Mouse (Mus musculus) stomach, embryonic 14.5 days (tissue): ENCODE results near the gene Styx. TPM values are rescaled to one million over a fixed set of nuclear protein-coding genes. Genes with fewer than 3 reads are reported as not detected.

Experiments
- ATAC-seq: fragments of 200-750 bp; cut with Nextera tagmentation; 2 replicates; pipeline ENCODE4 v1.8.0; 2017; ENCODE audit warnings: low read depth, moderate TSS enrichment; ENCODE audit not compliant: insufficient number of reproducible peaks, insufficient read depth, low FRiP score
- H3K27ac ChIP-seq: fragments of 300-500 bp; sonication (generic); 2 replicates; pipeline ENCODE4 v1.5.1; 2014; ENCODE audit warnings: mild to moderate bottlenecking, low read length, moderate library complexity, mixed read lengths
- H3K27me3 ChIP-seq: fragments of 300-500 bp; sonication (generic); 2 replicates; pipeline ENCODE4 v1.6.1; 2014; ENCODE audit warnings: low read length, control low read depth, mixed read lengths; ENCODE audit not compliant: control insufficient read depth, insufficient read depth
- H3K36me3 ChIP-seq: fragments of 300-500 bp; sonication (generic); 2 replicates; pipeline ENCODE4 v1.6.1; 2014; ENCODE audit warnings: mild to moderate bottlenecking, control low read depth, low read length, moderate library complexity, mixed read lengths; ENCODE audit not compliant: control insufficient read depth, insufficient read depth
- H3K4me1 ChIP-seq: fragments of 300-500 bp; sonication (generic); 2 replicates; pipeline ENCODE4 v1.6.1; 2014; ENCODE audit warnings: low read length, control low read depth, mixed read lengths; ENCODE audit not compliant: control insufficient read depth, insufficient read depth
- H3K4me2 ChIP-seq: fragments of 300-500 bp; sonication (generic); replicated peaks from 2 replicates; pipeline ENCODE4 v1.6.1; 2014; ENCODE audit warnings: low read depth, low read length, control low read depth
- H3K4me3 ChIP-seq: fragments of 300-500 bp; sonication (generic); 2 replicates; pipeline ENCODE4 v1.5.1; 2014; ENCODE audit warnings: low read depth, low read length, control low read depth
- H3K9ac ChIP-seq: fragments of 300-500 bp; sonication (generic); replicated peaks from 2 replicates; pipeline ENCODE4 v1.6.1; 2014; ENCODE audit warnings: low read depth, mild to moderate bottlenecking, control low read depth, low read length, moderate library complexity, mixed read lengths
- H3K9me3 ChIP-seq: fragments of 300-500 bp; sonication (generic); 2 replicates; pipeline ENCODE4 v1.6.1; 2016; ENCODE audit warnings: low read depth, low read length, control low read depth; ENCODE audit not compliant: control insufficient read depth
- WGBS: fragments of 180-500 bp; shearing (Covaris S2); extraction: QIAGEN DNeasy Blood & Tissue Kit; methylation state at CpG from one replicate; pipeline ENCODE4 v1.1.7; 2014; 5-methylcytosine and 5-hydroxymethylcytosine counted together
- polyA plus RNA-seq: library from polyadenylated mRNA; unstranded; fragments of >200 nt; fragmentation: Nextera tagmentation; extraction: Ambion mirVana; gene quantifications from 2 replicates; pipeline ENCODE4 v1.2.1, GENCODE M21; 2014

Styx gene
- polyA plus RNA-seq, 1 experiment from 2014 or later, result 75.3 TPM

DNA sequence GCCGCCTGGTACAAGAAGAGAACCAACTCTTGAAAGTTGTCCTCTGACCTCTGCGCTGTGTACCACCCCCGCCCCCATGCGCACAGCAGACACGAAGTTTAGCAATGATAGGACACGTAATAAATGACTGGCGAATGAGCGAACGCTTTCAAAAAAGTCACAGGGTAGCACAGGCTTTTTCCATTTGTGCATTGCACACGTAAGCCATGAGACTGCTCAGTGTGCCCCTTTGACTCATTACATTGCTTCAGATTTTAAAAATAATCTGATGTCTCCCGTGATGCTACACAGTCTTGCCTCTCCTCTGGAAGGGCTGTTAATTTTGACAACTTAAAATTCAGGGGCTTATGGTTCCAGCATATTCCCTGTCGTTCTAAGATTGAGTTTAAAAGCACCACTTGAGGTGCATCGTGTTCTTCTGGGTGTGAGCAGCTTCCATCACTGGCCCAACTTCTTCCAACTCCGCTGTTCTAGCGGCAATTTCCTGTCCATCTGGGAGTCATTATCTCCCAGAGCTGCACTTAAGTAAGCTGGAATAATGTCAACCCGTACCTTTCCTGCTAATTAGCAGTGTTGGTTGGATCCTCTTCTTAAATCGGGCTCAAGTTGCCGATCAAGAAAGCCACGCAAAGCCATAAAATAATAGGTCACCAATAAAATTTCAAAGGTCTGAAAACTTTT lies 87.5 kb downstream of the Styx start:
- Histone ChIP-seq H3K36me3 (no peaks in the 10 kb centered on the region), H3K4me1 (0 out of 2 replicates have a peak, but pooled peaks cover 2% of the 10 kb centered on the region), H3K4me3 (no peak overlapping the region), H3K27me3 (no peaks in the 10 kb centered on the region), H3K27ac (no peak overlapping the region), H3K9me3 (no peaks in the 10 kb centered on the region), H3K9ac (no peak overlapping the region), H3K4me2 (no peak overlapping the region)
- ATAC-seq, result no peak
- WGBS, result 64% methylated on average over 19 of the region's 19 CpGs

DNA sequence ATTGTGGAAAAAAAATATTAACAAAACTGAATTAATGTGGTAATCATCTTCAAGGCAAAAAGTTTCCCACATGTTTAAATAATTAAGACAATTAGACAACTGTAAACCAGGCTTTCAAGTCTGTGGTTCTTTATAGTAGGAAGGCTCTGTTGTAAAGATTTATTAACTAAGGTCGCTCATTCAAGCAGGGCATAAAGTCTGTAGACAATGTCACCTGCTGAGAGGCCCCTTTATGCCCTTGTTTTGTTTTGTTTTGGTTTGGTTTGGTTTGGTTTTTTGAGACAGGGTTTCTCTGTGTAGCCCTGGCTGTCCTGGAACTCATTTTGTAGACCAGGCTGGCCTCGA lies 88.0 kb downstream of the Styx start:
- Histone ChIP-seq H3K27me3 (no peaks in the 10 kb centered on the region), H3K9me3 (no peaks in the 10 kb centered on the region), H3K4me2 (no peak overlapping the region), H3K27ac (no peak overlapping the region), H3K4me3 (no peak overlapping the region), H3K36me3 (no peaks in the 10 kb centered on the region), H3K4me1 (0 out of 2 replicates have a peak, but pooled peaks cover 2% of the 10 kb centered on the region), H3K9ac (no peak overlapping the region)
- WGBS, result 90% methylated on average over 1 of the region's 2 CpGs
- no peak for ATAC-seq

DNA sequence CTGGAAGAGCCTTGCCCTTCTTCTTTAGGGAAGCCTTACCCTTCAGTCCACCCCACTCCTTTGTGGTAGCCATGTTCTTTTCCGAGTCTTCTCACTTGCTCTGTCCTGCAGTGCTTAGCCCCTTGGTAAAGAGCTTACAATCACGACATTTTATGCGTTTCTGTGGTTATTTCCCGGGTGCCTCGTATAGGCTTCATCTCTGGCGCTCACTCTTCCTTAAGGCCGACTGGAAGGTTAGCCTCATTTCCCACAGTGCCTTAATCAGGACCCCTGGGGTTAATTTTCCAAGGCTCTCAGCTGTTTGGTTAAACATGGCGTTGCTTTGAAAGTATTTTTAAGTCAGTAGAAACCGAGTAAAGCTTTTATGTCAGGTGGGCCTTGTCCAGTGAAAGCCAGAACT lies 88.5 kb downstream of the Styx start:
- WGBS, result 80% methylated on average over 9 of the region's 9 CpGs
- Histone ChIP-seq H3K4me2 (no peak overlapping the region), H3K4me1 (0 out of 2 replicates have a peak, but pooled peaks cover 2% of the 10 kb centered on the region), H3K36me3 (no peaks in the 10 kb centered on the region), H3K4me3 (no peak overlapping the region), H3K27ac (no peak overlapping the region), H3K9ac (no peak overlapping the region), H3K9me3 (no peaks in the 10 kb centered on the region), H3K27me3 (no peaks in the 10 kb centered on the region)
- no peak for ATAC-seq

DNA sequence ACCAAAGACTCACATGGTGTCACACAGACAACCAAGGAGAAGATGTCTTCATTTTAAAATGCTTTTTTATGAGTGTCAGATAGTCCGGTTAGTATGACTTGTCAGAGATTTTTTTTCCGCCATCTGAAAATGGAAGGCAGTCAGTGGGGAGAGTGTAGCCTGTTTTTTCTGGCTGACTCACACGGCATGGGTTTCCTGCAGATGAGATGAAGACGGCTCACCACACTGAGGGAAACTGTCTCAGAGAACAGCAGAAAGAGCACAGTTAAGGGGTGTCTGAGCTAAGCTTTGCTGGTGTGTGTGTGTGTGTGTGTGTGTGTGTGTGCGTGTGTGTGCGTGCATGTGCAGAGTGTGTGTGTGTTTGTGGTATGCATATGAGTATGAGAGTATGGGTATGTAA lies 90.4 kb downstream of the Styx start:
- 77% methylated on average over 6 of the region's 6 CpGs for WGBS
- H3K27ac ChIP-seq, result no peak overlapping the region
- peaks cover 9% of the 10 kb centered on the region; the same call in 1 of the 2 replicates for H3K4me1 ChIP-seq
- no peaks in the 10 kb centered on the region for H3K27me3 ChIP-seq
- no peaks in the 10 kb centered on the region for H3K9me3 ChIP-seq
- no peak overlapping the region for H3K9ac ChIP-seq
- no peak overlapping the region for H3K4me3 ChIP-seq
- no peak overlapping the region for H3K4me2 ChIP-seq
- no peak for ATAC-seq
- no peaks in the 10 kb centered on the region for H3K36me3 ChIP-seq

DNA sequence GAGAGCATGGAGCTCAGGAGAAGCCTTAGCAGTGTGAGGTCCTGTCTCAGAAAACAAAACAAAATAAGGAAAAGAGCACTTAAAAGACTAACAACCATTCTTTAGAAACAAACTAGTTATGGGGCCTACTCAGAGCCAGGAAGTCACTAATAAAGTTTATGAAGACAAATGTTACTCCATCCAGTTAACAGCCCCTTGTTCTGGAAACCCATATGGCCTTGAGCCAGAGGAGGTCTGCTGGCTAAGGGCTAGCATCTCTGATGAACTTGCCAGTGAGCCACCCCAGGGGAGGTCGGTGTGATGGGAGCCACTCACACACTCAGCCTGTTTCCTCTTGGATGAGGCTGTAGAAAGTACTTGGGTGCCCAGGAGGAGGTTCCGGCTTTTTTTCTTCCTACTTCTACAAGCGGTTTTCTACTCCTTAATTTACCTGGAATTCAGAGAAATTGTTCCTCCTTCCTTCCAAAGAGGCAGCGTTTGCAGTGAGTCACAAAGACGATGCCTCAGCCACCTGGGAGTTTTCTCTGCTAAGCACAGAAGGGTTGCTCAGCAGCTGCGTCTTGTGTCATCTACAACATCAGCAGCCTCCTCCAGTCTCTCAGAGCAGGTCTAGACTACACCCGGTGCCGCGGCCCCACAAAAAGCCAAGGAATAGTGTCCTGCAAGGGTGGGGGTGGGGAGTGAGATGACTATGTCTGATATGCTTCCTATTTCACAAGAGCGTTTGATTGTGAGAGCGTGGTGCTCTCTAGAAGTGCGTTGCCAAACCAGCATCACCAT lies 92.1 kb downstream of the Styx start:
- no peaks in the 10 kb centered on the region for H3K9me3 ChIP-seq
- no peak overlapping the region for H3K4me3 ChIP-seq
- H3K36me3 ChIP-seq, result no peaks in the 10 kb centered on the region
- H3K4me2 ChIP-seq, result no peak overlapping the region
- H3K27me3 ChIP-seq, result no peaks in the 10 kb centered on the region
- no peak overlapping the region for H3K9ac ChIP-seq
- peaks cover 9% of the 10 kb centered on the region; the same call in 1 of the 2 replicates for H3K4me1 ChIP-seq
- ATAC-seq, result no peak
- H3K27ac ChIP-seq, result no peak overlapping the region; the same call in 1 of the 2 replicates
- 49% methylated on average over 12 of the region's 12 CpGs for WGBS

DNA sequence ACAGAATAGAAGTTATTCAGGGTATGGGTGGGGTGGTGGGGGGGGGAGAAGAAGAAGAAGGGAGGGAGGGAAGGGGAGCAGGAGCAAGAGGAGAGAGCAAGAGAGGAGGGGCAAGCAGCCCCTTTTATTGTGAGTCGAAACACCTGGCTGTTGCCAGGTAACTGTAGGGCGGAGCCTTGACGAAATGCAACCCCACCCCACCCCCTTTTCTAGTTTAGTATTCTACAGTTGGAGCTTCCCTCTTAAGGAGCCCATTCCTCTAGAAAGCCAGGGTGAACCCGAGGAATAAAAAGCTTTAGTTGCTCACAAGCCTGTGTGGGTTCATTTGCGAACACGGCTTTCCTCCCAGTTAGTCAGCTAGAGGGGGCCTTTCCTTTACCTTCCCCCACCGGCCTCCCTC lies 94.0 kb downstream of the Styx start:
- Histone ChIP-seq H3K4me1 (peaks cover 9% of the 10 kb centered on the region; the same call in 1 of the 2 replicates), H3K4me3 (no peak overlapping the region), H3K36me3 (no peaks in the 10 kb centered on the region), H3K27ac (no peak overlapping the region), H3K9ac (no peak overlapping the region), H3K27me3 (no peaks in the 10 kb centered on the region), H3K4me2 (no peak overlapping the region), H3K9me3 (no peaks in the 10 kb centered on the region)
- no peak for ATAC-seq
- whole genome bisulfite sequencing, result 39% methylated on average over 7 of the region's 7 CpGs

DNA sequence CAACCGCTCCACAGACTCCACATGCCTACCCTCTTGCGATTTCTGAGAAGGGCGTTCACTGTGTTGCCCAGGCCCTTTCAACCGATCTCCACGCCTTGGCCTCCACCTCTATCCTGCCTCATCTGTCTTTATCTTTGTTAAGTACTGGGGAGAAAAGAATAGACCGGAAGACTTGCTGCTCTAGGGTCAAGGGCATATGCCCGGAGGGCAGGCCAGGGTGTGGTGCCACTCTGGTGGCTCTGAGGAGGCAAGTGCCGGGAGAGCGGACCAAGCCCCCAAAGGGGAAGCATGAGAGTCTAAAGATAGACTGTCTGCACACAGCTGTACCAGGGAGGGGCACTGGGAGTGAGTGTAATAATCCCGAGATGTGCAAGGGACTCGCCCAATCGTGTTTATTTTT lies 94.6 kb downstream of the Styx start:
- ATAC-seq, result no peak
- Histone ChIP-seq H3K9me3 (no peaks in the 10 kb centered on the region), H3K36me3 (no peaks in the 10 kb centered on the region), H3K9ac (no peak overlapping the region), H3K27ac (no peak overlapping the region), H3K27me3 (no peaks in the 10 kb centered on the region), H3K4me1 (peaks cover 9% of the 10 kb centered on the region; the same call in 1 of the 2 replicates), H3K4me3 (no peak overlapping the region), H3K4me2 (no peak overlapping the region)
- 49% methylated on average over 12 of the region's 12 CpGs for WGBS

DNA sequence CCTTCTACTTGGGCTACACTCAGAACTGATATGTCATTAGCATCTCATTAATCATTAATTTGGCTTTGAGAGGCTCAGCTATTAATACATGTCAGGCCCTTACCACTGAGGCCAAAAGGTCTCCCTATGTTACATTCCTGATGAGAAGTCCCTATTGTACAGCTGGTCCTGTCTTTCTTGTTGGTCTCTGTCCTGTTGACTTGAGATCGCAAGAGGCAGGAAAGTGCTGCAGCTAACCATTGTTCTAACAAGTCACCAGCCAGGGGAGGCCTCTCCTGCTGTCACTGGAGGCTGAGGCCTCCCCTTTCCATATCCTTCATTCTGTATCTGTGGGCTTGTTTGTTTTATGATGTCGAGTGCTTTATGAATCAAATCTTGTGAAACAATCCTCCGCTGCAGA lies 95.9 kb downstream of the Styx start:
- no peak overlapping the region for H3K27ac ChIP-seq
- H3K4me1 ChIP-seq, result peaks cover 9% of the 10 kb centered on the region; the same call in 1 of the 2 replicates
- H3K4me2 ChIP-seq, result no peak overlapping the region
- no peaks in the 10 kb centered on the region for H3K9me3 ChIP-seq
- H3K9ac ChIP-seq, result no peak overlapping the region
- no peaks in the 10 kb centered on the region for H3K27me3 ChIP-seq
- no peak for ATAC-seq
- H3K4me3 ChIP-seq, result no peak overlapping the region
- WGBS, result 46% methylated on average over 3 of the region's 3 CpGs
- H3K36me3 ChIP-seq, result no peaks in the 10 kb centered on the region
